Mouse (Mus musculus) CH12.LX (cell line): Measurements from ENCODE around the gene Olfr1046. TPM values are rescaled to one million over a fixed set of nuclear protein-coding genes. Genes with fewer than 3 reads are reported as not detected.
"Not testable (repeated sequence)": the region's sequence is repeated elsewhere in the genome, so short reads cannot be mapped to it uniquely, and the experiment has no call there.

ENCODE experiments used
- DNase-seq: peaks from one replicate; pipeline ENCODE4 v3.0.0-alpha.2; 2013; ENCODE audit errors: extremely low read depth
- H3K27ac ChIP-seq: 2 replicates; pipeline ENCODE4 v1.5.1; 2012; ENCODE audit warnings: low read depth, mild to moderate bottlenecking, control low read depth, moderate library complexity; ENCODE audit not compliant: insufficient read depth
- H3K27me3 ChIP-seq: replicated peaks from 2 replicates; pipeline ENCODE3; 2012; ENCODE audit warnings: inconsistent platforms
- H3K36me3 ChIP-seq, 2 experiments: replicated peaks in 1 of 2; 2 replicates each; pipeline versions ENCODE3 to v1.6.1; 2012; ENCODE audit warnings: inconsistent platforms in 1 of 2, low read length in 1 of 2, mild to moderate bottlenecking in 1 of 2, mixed read lengths in 1 of 2, moderate library complexity in 1 of 2; ENCODE audit not compliant: control insufficient read depth in 1 of 2, insufficient read depth in 1 of 2
- H3K4me1 ChIP-seq, 2 experiments: 2 replicates each; pipeline ENCODE4 v1.6.1; 2012; ENCODE audit warnings: inconsistent platforms in 1 of 2, moderate library complexity in 1 of 2; ENCODE audit not compliant: insufficient read depth in 2 of 2, control insufficient read depth in 1 of 2
- H3K4me2 ChIP-seq: 2 replicates; pipeline ENCODE4 v1.6.1; 2012; ENCODE audit warnings: low read depth, mild to moderate bottlenecking, control low read depth; ENCODE audit not compliant: poor library complexity, insufficient read depth, severe bottlenecking
- H3K4me3 ChIP-seq, 3 experiments: fragments of 150-350 bp in 1 of 3; sonication (generic) in 1 of 3; replicated peaks in 1 of 3; 2 replicates each; pipeline versions ENCODE3 to v1.5.1; 2011 to 2012; ENCODE audit warnings: low read depth in 2 of 3, low read length in 2 of 3, mild to moderate bottlenecking in 2 of 3, moderate library complexity in 2 of 3, control low read depth in 1 of 3, improper control_type of control experiment in 1 of 3, inconsistent platforms in 1 of 3, mixed read lengths in 1 of 3; ENCODE audit not compliant: poor library complexity in 1 of 3
- H3K79me2 ChIP-seq: replicated peaks from 2 replicates; pipeline ENCODE4 v1.6.1; 2012; ENCODE audit warnings: mild to moderate bottlenecking, moderate library complexity; ENCODE audit not compliant: control insufficient read depth, poor library complexity, insufficient read depth, severe bottlenecking; ENCODE audit errors: extremely low read depth
- H3K9ac ChIP-seq: 2 replicates; pipeline ENCODE4 v1.6.1; 2012; ENCODE audit warnings: low read depth, mild to moderate bottlenecking, control low read depth, moderate library complexity; ENCODE audit not compliant: insufficient read depth
- H3K9me3 ChIP-seq: replicated peaks from 2 replicates; pipeline ENCODE3; 2012; ENCODE audit warnings: low read length, inconsistent platforms, mixed read lengths
- CHD1 ChIP-seq: IDR thresholded peaks from 2 replicates; pipeline ENCODE4 v1.6.1; 2012; ENCODE audit warnings: low read depth, low read length, improper control_type of control experiment, inconsistent platforms
- CHD2 ChIP-seq: IDR thresholded peaks from 2 replicates; pipeline ENCODE4 v1.6.1; 2011; ENCODE audit warnings: low read length, improper control_type of control experiment
- ELF1 ChIP-seq: IDR thresholded peaks from 2 replicates; pipeline ENCODE4 v1.6.1; 2014; ENCODE audit warnings: low read depth, mild to moderate bottlenecking, inconsistent platforms, low read length, improper control_type of control experiment
- EP300 ChIP-seq: IDR thresholded peaks from 2 replicates; pipeline ENCODE4 v1.6.1; 2011; ENCODE audit warnings: low read length, improper control_type of control experiment
- ETS1 ChIP-seq: conservative IDR thresholded peaks from 2 replicates; pipeline ENCODE4 v1.6.1; 2012; ENCODE audit warnings: low read depth, mild to moderate bottlenecking, inconsistent platforms, low read length, improper control_type of control experiment, moderate library complexity
- JUN ChIP-seq: IDR thresholded peaks from 2 replicates; pipeline ENCODE4 v1.6.1; 2011; ENCODE audit warnings: low read depth, mild to moderate bottlenecking, low read length, improper control_type of control experiment, moderate library complexity; ENCODE audit not compliant: insufficient read depth
- JUND ChIP-seq: conservative IDR thresholded peaks from 2 replicates; pipeline ENCODE4 v1.6.1; 2011; ENCODE audit warnings: low read depth, low read length, improper control_type of control experiment
- KAT2A ChIP-seq: IDR thresholded peaks from 2 replicates; pipeline ENCODE4 v1.6.1; 2012; ENCODE audit warnings: low read length, improper control_type of control experiment, inconsistent platforms; ENCODE audit not compliant: insufficient replicate concordance
- MYC ChIP-seq: IDR thresholded peaks from 2 replicates; pipeline ENCODE4 v1.6.1; 2011; ENCODE audit warnings: low read depth, mild to moderate bottlenecking, improper control_type of control experiment, low read length
- NELFE ChIP-seq: IDR thresholded peaks from 2 replicates; pipeline ENCODE4 v1.6.1; 2011; ENCODE audit warnings: low read depth, low read length, improper control_type of control experiment
- PAX5 ChIP-seq: IDR thresholded peaks from 2 replicates; pipeline ENCODE4 v1.6.1; 2012; ENCODE audit warnings: low read length, inconsistent platforms, mixed read lengths
- SMC3 ChIP-seq: IDR thresholded peaks from 2 replicates; pipeline ENCODE4 v1.6.1; 2011; ENCODE audit warnings: low read depth, low read length, improper control_type of control experiment
- TCF12 ChIP-seq: IDR thresholded peaks from 2 replicates; pipeline ENCODE4 v1.6.1; 2014; ENCODE audit warnings: low read depth, mild to moderate bottlenecking, inconsistent platforms, low read length, improper control_type of control experiment
- ZC3H11A ChIP-seq: IDR thresholded peaks from 2 replicates; pipeline ENCODE4 v1.6.1; 2012; ENCODE audit warnings: low read depth, mild to moderate bottlenecking, inconsistent platforms, low read length, improper control_type of control experiment
- ZKSCAN1 ChIP-seq: IDR thresholded peaks from 2 replicates; pipeline ENCODE4 v1.6.1; 2012; ENCODE audit warnings: low read depth, inconsistent platforms, low read length, improper control_type of control experiment, borderline replicate concordance
- dilution Hi-C: fragments of 300-500 bp; cut with MboI; formaldehyde crosslinking; loops from 2 replicates; pipeline ENCODE4 v1.14.3; 2020; ENCODE audit warnings: low sequenced_read_pairs; ENCODE audit not compliant: extremely low pct_unique_long_range_greater_than_20kb, extremely low pct_ligation_motif_present
- in situ Hi-C: fragments of 300-500 bp; cut with MboI; formaldehyde crosslinking; loops from 3 replicates; pipeline ENCODE4 v1.14.3; 2019; ENCODE audit warnings: low sequenced_read_pairs, low pct_ligation_motif_present, low pct_unique_long_range_greater_than_20kb, mixed read lengths
- polyA plus RNA-seq: library from polyadenylated mRNA; unstranded; fragments of >175 nt; gene quantifications from 2 replicates; pipeline ENCODE4 v1.2.1, GENCODE M21; 2012; ENCODE audit warnings: low read depth; ENCODE audit not compliant: insufficient read length
- total RNA-seq, 2 experiments: library from RNA; depleted of rRNA; stranded (reverse); fragments of 300-350 nt in 1 of 2; fragments of >200 nt in 1 of 2; gene quantifications; 2 replicates each; pipeline ENCODE4 v1.2.3; 2012 to 2014

Gene Olfr1046
- total RNA-seq (2012; rRNA removed) = not detected in 2 replicates
- total RNA-seq (2014; rRNA removed) = not detected in 2 replicates
- polyA plus RNA-seq = not detected in 2 replicates

DNA sequence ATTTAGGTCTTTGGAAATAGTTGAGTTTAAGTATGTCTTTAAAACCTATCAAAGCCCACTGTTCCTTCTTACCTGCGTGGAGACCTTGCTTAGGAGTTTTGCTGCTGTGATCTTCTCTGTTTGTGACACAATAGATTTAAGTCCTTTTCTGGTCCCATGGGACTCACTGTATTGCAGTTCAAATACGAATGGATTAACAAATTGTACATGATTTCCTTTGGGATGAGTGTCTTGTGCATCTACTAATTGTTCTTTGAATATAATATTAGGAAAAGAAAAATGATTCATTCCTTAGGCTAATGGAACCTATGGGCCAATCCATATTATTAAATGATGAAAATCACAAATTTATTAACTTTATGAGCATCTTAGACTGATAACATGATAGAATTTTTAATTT lies at the start of gene Olfr1046:
Gene Olfr1046 (minus strand): TSS at position 101 of the 400 bp plus-strand sequence.
- H3K27me3 ChIP-seq = no peaks in the 10 kb centered on the region
- H3K4me2 ChIP-seq = no peak within 1 kb of the TSS
- no peak within 1 kb of the TSS for H3K27ac ChIP-seq
- in situ Hi-C loops = no loop called here
- no peaks in the 10 kb centered on the region for H3K36me3 ChIP-seq
- DNase-seq = no peak
- no peak within 1 kb of the TSS for H3K4me3 ChIP-seq
- H3K79me2 ChIP-seq = no peaks in the 10 kb centered on the region
- H3K9me3 ChIP-seq = peaks cover 4% of the 10 kb centered on the region
- H3K4me1 ChIP-seq = no peaks in the 10 kb centered on the region
- TF ChIP-seq CHD1 (no peak), EP300 (no peak), KAT2A (no peak), NELFE (no peak), JUND (no peak), ETS1 (no peak), ELF1 (no peak)
- no peak within 1 kb of the TSS for H3K9ac ChIP-seq
- dilution Hi-C loops = no loop called here

DNA sequence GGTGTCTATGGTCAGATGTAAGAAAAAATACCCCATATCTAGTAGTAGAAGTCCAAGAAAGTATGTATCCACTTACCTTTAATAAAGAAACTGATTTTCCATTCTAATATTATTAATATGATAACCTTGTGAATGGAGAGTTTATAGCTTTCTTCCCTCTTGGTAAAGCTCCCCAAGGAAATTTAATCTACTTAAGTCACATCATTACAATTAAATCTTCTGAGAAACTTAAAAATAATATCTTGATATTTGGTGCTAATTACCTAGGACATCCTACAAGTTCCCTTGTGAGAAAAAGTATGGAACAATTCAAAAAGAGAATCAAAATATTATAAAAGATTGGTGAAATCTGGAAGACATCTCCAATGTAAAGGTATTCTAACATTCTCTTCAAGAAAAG lies 39.1 kb upstream of the Olfr1046 start, which contains the start of gene Olfr1049:
Gene Olfr1049 (minus strand): TSS at position 101 of the 400 bp plus-strand sequence.
- dilution Hi-C loops = not testable (repeated sequence)

DNA sequence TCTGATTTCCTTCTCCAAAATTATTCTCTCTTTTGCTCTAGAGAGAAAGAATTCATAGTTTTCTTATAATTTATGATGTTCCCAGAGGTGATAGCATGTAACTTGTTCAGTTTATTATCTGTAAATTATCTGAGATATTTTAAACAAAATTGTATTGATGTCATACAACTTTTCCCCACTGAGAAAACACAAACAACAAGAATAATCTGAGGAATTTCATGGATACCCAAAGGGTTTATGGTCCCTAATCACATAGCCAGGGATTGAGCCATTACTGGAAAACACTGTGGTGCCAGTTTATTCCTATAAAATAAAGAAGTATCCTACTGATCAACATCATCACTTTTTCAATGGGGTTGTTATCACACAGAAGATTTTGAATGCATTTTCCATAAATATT lies 21.1 kb upstream of the Olfr1046 start, which contains the start of gene Olfr1048:
Gene Olfr1048 (minus strand): TSS at position 101 of the 400 bp plus-strand sequence.
- Histone ChIP-seq H3K79me2 (no peaks in the 10 kb centered on the region), H3K9me3 (peaks cover 17% of the 10 kb centered on the region), H3K4me2 (no peak within 1 kb of the TSS), H3K4me3 (no peak within 1 kb of the TSS), H3K9ac (no peak within 1 kb of the TSS), H3K4me1 (no peaks in the 10 kb centered on the region), H3K36me3 (no peaks in the 10 kb centered on the region), H3K27ac (no peak within 1 kb of the TSS), H3K27me3 (no peaks in the 10 kb centered on the region)
- TF ChIP-seq TCF12 (no peak), SMC3 (no peak), CHD2 (no peak), ELF1 (no peak), ETS1 (no peak), MYC (no peak), JUN (no peak), ZKSCAN1 (no peak), ZC3H11A (no peak), PAX5 (no peak)
- no peak for DNase-seq
- dilution Hi-C loops = no loop called here
- in situ Hi-C loops = no loop called here

More for the DNA sequence above, 39.1 kb upstream of the Olfr1046 start, which contains the start of gene Olfr1049:
- H3K27ac ChIP-seq, H3K4me1 ChIP-seq, H3K4me3 ChIP-seq, DNase-seq, in situ Hi-C loops, H3K9ac ChIP-seq, H3K27me3 ChIP-seq, H3K36me3 ChIP-seq, H3K79me2 ChIP-seq, H3K9me3 ChIP-seq, H3K4me2 ChIP-seq: not testable (repeated sequence)
